Mouse (Mus musculus): ENCODE data around the gene Wwox. TPM values are rescaled to one million over a fixed set of nuclear protein-coding genes. Genes with fewer than 3 reads are reported as not detected.

The Wwox gene
- polyA plus RNA-seq, 1 experiment from 2014 or later: 10.3 TPM

- H3K9ac ChIP-seq (ENCODE audit: low read depth, low read length): no peak overlapping the region
- ATAC-seq (replicated peaks; ENCODE audit: insufficient number of reproducible peaks, low FRiP score, low TSS enrichment): no peak
- 79% methylated on average over 6 of the region's 6 CpGs for WGBS (ENCODE audit: insufficient replicate concordance)
- H3K36me3 ChIP-seq (ENCODE audit: control insufficient read depth, insufficient read depth, low read length): no peaks in the 10 kb centered on the region
- no peak overlapping the region for H3K4me2 ChIP-seq
- no peaks in the 10 kb centered on the region for H3K27me3 ChIP-seq (ENCODE audit: control insufficient read depth, insufficient read depth, low read length)
- H3K27ac ChIP-seq (ENCODE audit: low read depth, low read length): no peak overlapping the region
- H3K4me3 ChIP-seq (ENCODE audit: low read depth, low read length): no peak overlapping the region
- H3K4me1 ChIP-seq (ENCODE audit: control insufficient read depth, insufficient read depth, low read length): no peaks in the 10 kb centered on the region
- peaks cover 7% of the 10 kb centered on the region; the same call in 1 of the 2 replicates for H3K9me3 ChIP-seq (replicated peaks; ENCODE audit: control insufficient read depth, low read length)
These were observed 911.3 kb downstream of the Wwox start for GRCm38 (mm10) chr8:115350707-115351106.

GRCm38 (mm10) chr8:115357663-115358335, 918.3 kb downstream of the Wwox start:
- H3K27me3 ChIP-seq (ENCODE audit: control insufficient read depth, insufficient read depth, low read length): peaks cover 2% of the 10 kb centered on the region; the same call in 1 of the 2 replicates
- 46% methylated on average over 16 of the region's 16 CpGs for WGBS (ENCODE audit: insufficient replicate concordance)
- H3K9me3 ChIP-seq (replicated peaks; ENCODE audit: control insufficient read depth, low read length): peaks cover 7% of the 10 kb centered on the region; the same call in 1 of the 2 replicates
- H3K4me2 ChIP-seq: peak overlapping the region; percentile 40
- no peaks in the 10 kb centered on the region for H3K36me3 ChIP-seq (ENCODE audit: control insufficient read depth, insufficient read depth, low read length)
- H3K4me1 ChIP-seq (ENCODE audit: control insufficient read depth, insufficient read depth, low read length): peaks cover 2% of the 10 kb centered on the region; the same call in 1 of the 2 replicates
- ATAC-seq (replicated peaks; ENCODE audit: insufficient number of reproducible peaks, low FRiP score, low TSS enrichment): no peak
- H3K9ac ChIP-seq (ENCODE audit: low read depth, low read length): no peak overlapping the region
- no peak overlapping the region for H3K27ac ChIP-seq (ENCODE audit: low read depth, low read length)
- H3K4me3 ChIP-seq (ENCODE audit: low read depth, low read length): no peak overlapping the region

GRCm38 (mm10) chr8:115358481-115358880, 919.0 kb downstream of the Wwox start:
- H3K4me3 ChIP-seq (ENCODE audit: low read depth, low read length): no peak overlapping the region
- no peak overlapping the region for H3K4me2 ChIP-seq
- H3K27ac ChIP-seq (ENCODE audit: low read depth, low read length): no peak overlapping the region
- peaks cover 2% of the 10 kb centered on the region; the same call in 1 of the 2 replicates for H3K27me3 ChIP-seq (ENCODE audit: control insufficient read depth, insufficient read depth, low read length)
- ATAC-seq (replicated peaks; ENCODE audit: insufficient number of reproducible peaks, low FRiP score, low TSS enrichment): no peak
- H3K9ac ChIP-seq (ENCODE audit: low read depth, low read length): no peak overlapping the region
- peaks cover 2% of the 10 kb centered on the region; the same call in 1 of the 2 replicates for H3K4me1 ChIP-seq (ENCODE audit: control insufficient read depth, insufficient read depth, low read length)
- peaks cover 7% of the 10 kb centered on the region; the same call in 1 of the 2 replicates for H3K9me3 ChIP-seq (replicated peaks; ENCODE audit: control insufficient read depth, low read length)
- H3K36me3 ChIP-seq (ENCODE audit: control insufficient read depth, insufficient read depth, low read length): no peaks in the 10 kb centered on the region
- 90% methylated on average over 11 of the region's 11 CpGs for WGBS (ENCODE audit: insufficient replicate concordance)

- H3K36me3 ChIP-seq (ENCODE audit: control insufficient read depth, insufficient read depth, low read length): no peaks in the 10 kb centered on the region
- peaks cover 2% of the 10 kb centered on the region; the same call in 1 of the 2 replicates for H3K4me1 ChIP-seq (ENCODE audit: control insufficient read depth, insufficient read depth, low read length)
- no peak overlapping the region for H3K9ac ChIP-seq (ENCODE audit: low read depth, low read length)
- WGBS (ENCODE audit: insufficient replicate concordance): 53% methylated on average over 12 of the region's 12 CpGs
- H3K4me2 ChIP-seq: no peak overlapping the region
- peaks cover 2% of the 10 kb centered on the region; the same call in 1 of the 2 replicates for H3K27me3 ChIP-seq (ENCODE audit: control insufficient read depth, insufficient read depth, low read length)
- no peaks in the 10 kb centered on the region for H3K9me3 ChIP-seq (replicated peaks; ENCODE audit: control insufficient read depth, low read length)
- no peak for ATAC-seq (replicated peaks; ENCODE audit: insufficient number of reproducible peaks, low FRiP score, low TSS enrichment)
- no peak overlapping the region for H3K27ac ChIP-seq (ENCODE audit: low read depth, low read length)
- no peak overlapping the region for H3K4me3 ChIP-seq (ENCODE audit: low read depth, low read length)
These were observed 920.2 kb downstream of the Wwox start for GRCm38 (mm10) chr8:115359701-115360100.

- no peaks in the 10 kb centered on the region for H3K9me3 ChIP-seq (replicated peaks; ENCODE audit: control insufficient read depth, low read length)
- no peak overlapping the region for H3K4me3 ChIP-seq (ENCODE audit: low read depth, low read length)
- no peak overlapping the region for H3K9ac ChIP-seq (ENCODE audit: low read depth, low read length)
- 65% methylated on average over 7 of the region's 7 CpGs for WGBS (ENCODE audit: insufficient replicate concordance)
- ATAC-seq (replicated peaks; ENCODE audit: insufficient number of reproducible peaks, low FRiP score, low TSS enrichment): no peak
- no peak overlapping the region for H3K4me2 ChIP-seq
- H3K27ac ChIP-seq (ENCODE audit: low read depth, low read length): no peak overlapping the region
- H3K27me3 ChIP-seq (ENCODE audit: control insufficient read depth, insufficient read depth, low read length): peaks cover 2% of the 10 kb centered on the region; the same call in 1 of the 2 replicates
- H3K4me1 ChIP-seq (ENCODE audit: control insufficient read depth, insufficient read depth, low read length): no peaks in the 10 kb centered on the region; the same call in 1 of the 2 replicates
- no peaks in the 10 kb centered on the region for H3K36me3 ChIP-seq (ENCODE audit: control insufficient read depth, insufficient read depth, low read length)
These were observed 923.1 kb downstream of the Wwox start for GRCm38 (mm10) chr8:115362518-115362917.

GRCm38 (mm10) chr8:115374957-115375356, 935.5 kb downstream of the Wwox start:
- Histone ChIP-seq H3K36me3 (ENCODE audit: control insufficient read depth, insufficient read depth, low read length) (no peaks in the 10 kb centered on the region), H3K4me3 (ENCODE audit: low read depth, low read length) (no peak overlapping the region), H3K9ac (ENCODE audit: low read depth, low read length) (0 out of 2 replicates have a peak overlapping the region, but pooled peaks have one; percentile 5), H3K27ac (ENCODE audit: low read depth, low read length) (no peak overlapping the region), H3K4me2 (no peak overlapping the region), H3K4me1 (ENCODE audit: control insufficient read depth, insufficient read depth, low read length) (peaks cover 6% of the 10 kb centered on the region), H3K9me3 (replicated peaks; ENCODE audit: control insufficient read depth, low read length) (no peaks in the 10 kb centered on the region), H3K27me3 (ENCODE audit: control insufficient read depth, insufficient read depth, low read length) (no peaks in the 10 kb centered on the region)
- ATAC-seq (replicated peaks; ENCODE audit: insufficient number of reproducible peaks, low FRiP score, low TSS enrichment): no peak
- WGBS (ENCODE audit: insufficient replicate concordance): 64% methylated on average over 4 of the region's 4 CpGs

- H3K9me3 ChIP-seq (replicated peaks; ENCODE audit: control insufficient read depth, low read length): no peaks in the 10 kb centered on the region
- no peak overlapping the region for H3K9ac ChIP-seq (ENCODE audit: low read depth, low read length)
- peaks cover 6% of the 10 kb centered on the region for H3K4me1 ChIP-seq (ENCODE audit: control insufficient read depth, insufficient read depth, low read length)
- no peak for ATAC-seq (replicated peaks; ENCODE audit: insufficient number of reproducible peaks, low FRiP score, low TSS enrichment)
- no peak overlapping the region for H3K27ac ChIP-seq (ENCODE audit: low read depth, low read length)
- H3K27me3 ChIP-seq (ENCODE audit: control insufficient read depth, insufficient read depth, low read length): no peaks in the 10 kb centered on the region
- no peaks in the 10 kb centered on the region for H3K36me3 ChIP-seq (ENCODE audit: control insufficient read depth, insufficient read depth, low read length)
- no peak overlapping the region for H3K4me2 ChIP-seq
- no peak overlapping the region for H3K4me3 ChIP-seq (ENCODE audit: low read depth, low read length)
- WGBS (ENCODE audit: insufficient replicate concordance): 50% methylated on average over 8 of the region's 8 CpGs
These were observed 936.0 kb downstream of the Wwox start for GRCm38 (mm10) chr8:115375361-115376047.

- no peak overlapping the region for H3K4me2 ChIP-seq
- no peak for ATAC-seq (replicated peaks; ENCODE audit: insufficient number of reproducible peaks, low FRiP score, low TSS enrichment)
- no peak overlapping the region for H3K27ac ChIP-seq (ENCODE audit: low read depth, low read length)
- peaks cover 6% of the 10 kb centered on the region for H3K4me1 ChIP-seq (ENCODE audit: control insufficient read depth, insufficient read depth, low read length)
- no peaks in the 10 kb centered on the region for H3K27me3 ChIP-seq (ENCODE audit: control insufficient read depth, insufficient read depth, low read length)
- WGBS (ENCODE audit: insufficient replicate concordance): 37% methylated on average over 4 of the region's 4 CpGs
- no peak overlapping the region for H3K9ac ChIP-seq (ENCODE audit: low read depth, low read length)
- no peaks in the 10 kb centered on the region for H3K36me3 ChIP-seq (ENCODE audit: control insufficient read depth, insufficient read depth, low read length)
- H3K9me3 ChIP-seq (replicated peaks; ENCODE audit: control insufficient read depth, low read length): no peaks in the 10 kb centered on the region
- H3K4me3 ChIP-seq (ENCODE audit: low read depth, low read length): no peak overlapping the region
These were observed 937.9 kb downstream of the Wwox start for GRCm38 (mm10) chr8:115377321-115377720.
